Comparison of ENCODE assay signal across 17 mouse cellular contexts in genomic region chr12:32929831-32930513, GRCm38 (mm10). TPM values are rescaled to one million over a fixed set of nuclear protein-coding genes. Genes with fewer than 3 reads are reported as not detected.
DNase-seq lines count a peak whose midpoint lies in the region; ATAC-seq and TF ChIP-seq lines count a peak whose summit lies in the region.
"Had no signal": no experiment of that assay in that cellular context is flagged by ENCODE, and none has a peak within 500 bp of the region (broad histone marks: within the 10 kb centered on the region; RNA-seq: fewer than 3 reads in every experiment).

No protein-coding gene starts in this region.

- 69% methylated on average over 11 of the region's 11 CpGs for WGBS in liver, embryonic 12.5 days (ENCODE audit: insufficient replicate concordance)
- WGBS in small intestine, adult 2 months: 33% methylated on average over 11 of the region's 11 CpGs

- peak; percentile 25; the same call in 1 of the 2 replicates for TF ChIP-seq POLR2A in small intestine, adult 2 months (IDR thresholded peaks at IDR 0.05; ENCODE audit: low read depth, low read length)

- H3K4me3 ChIP-seq in liver, embryonic 12.5 days: no peak overlapping the region
- no peak overlapping the region for H3K4me3 ChIP-seq in small intestine, adult 2 months (ENCODE audit: low read depth, low read length)
- H3K4me3 ChIP-seq: limb, embryonic 12.5 days had no signal

- intact Hi-C loops in gastrocnemius, postnatal 36 days (cut with DNase I): no loop called here

- no peak overlapping the region for H3K27ac ChIP-seq in liver, embryonic 12.5 days
- H3K27ac ChIP-seq in small intestine, adult 2 months (ENCODE audit: insufficient read depth, low read depth, low read length): peak overlapping the region; percentile 54
- H3K27ac ChIP-seq: limb, embryonic 12.5 days; macrophage had no signal

- no peaks in the 10 kb centered on the region for H3K9me3 ChIP-seq in liver, embryonic 12.5 days (replicated peaks)
- H3K9me3 ChIP-seq: G1E; limb, embryonic 12.5 days had no signal

- H3K4me2 ChIP-seq in liver, embryonic 12.5 days: no peak overlapping the region
- H3K4me2 ChIP-seq: heart, embryonic 11.5 days; limb, embryonic 12.5 days had no signal

- DNase-seq in liver: no peak
- DNase-seq in gastrocnemius, postnatal 36 days: peak; percentile 21 to 31
- DNase-seq in kidney, postnatal 10 days: peak; percentile 41
- no peak for DNase-seq in adrenal gland, postnatal 10 days
- DNase-seq: adrenal gland, postnatal 14 days; cerebellum, postnatal 14 days; heart, postnatal 4 days; retina, postnatal 1 day; thymus, adult 2 months had no signal

- ATAC-seq in liver, embryonic 12.5 days: 0 out of 2 replicates have a peak, but pooled peaks have one; percentile 63
- ATAC-seq in megakaryocyte progenitor cell, adult 5-6 weeks (replicated peaks; ENCODE audit: poor library complexity): no peak
- ATAC-seq in CD4-positive, CD25-positive, alpha-beta regulatory T cell, adult 4 months: no peak

- H3K9ac ChIP-seq in liver, embryonic 12.5 days: no peak overlapping the region
- H3K9ac ChIP-seq: limb, embryonic 12.5 days had no signal

- no peak for TF ChIP-seq CTCF in small intestine, adult 2 months (IDR thresholded peaks at IDR 0.05; ENCODE audit: extremely low read depth, insufficient read length, insufficient replicate concordance, low read depth, low read length)

- H3K4me1 ChIP-seq in liver, embryonic 12.5 days: no peaks in the 10 kb centered on the region
- peaks cover 11% of the 10 kb centered on the region for H3K4me1 ChIP-seq in small intestine, adult 2 months (ENCODE audit: control insufficient read depth, insufficient read depth, insufficient read length, low read length)

- H3K27me3 ChIP-seq in liver, embryonic 12.5 days (replicated peaks): no peaks in the 10 kb centered on the region
- no peaks in the 10 kb centered on the region for H3K27me3 ChIP-seq in small intestine, adult 2 months (ENCODE audit: control insufficient read depth, insufficient read depth, low read length)

- H3K36me3 ChIP-seq in liver, embryonic 12.5 days: no peaks in the 10 kb centered on the region
- no peaks in the 10 kb centered on the region for H3K36me3 ChIP-seq in small intestine, adult 2 months (ENCODE audit: control insufficient read depth, insufficient read depth, low read length)
- H3K36me3 ChIP-seq: G1E; limb, embryonic 12.5 days had no signal

RNA-seq across cellular contexts. Expression of gene Sypl, which starts 23.7 kb away (rescaled TPM):
- polyA plus RNA-seq in liver, embryonic 12.5 days (2016; fragmentation: Nextera tagmentation; extraction: Ambion mirVana): 50.5 and 51.2 TPM in 2 replicates
- total RNA-seq in gastrocnemius, postnatal 36 days (2021): 100 to 1,000 TPM; 153 to 169 TPM
- 21.7 and 33.1 TPM in 2 replicates for polyA plus RNA-seq in small intestine, adult 2 months (2012; rRNA removed)
- 187 and 189 TPM in 2 replicates for total RNA-seq in megakaryocyte progenitor cell, adult 5-6 weeks (2015)
- total RNA-seq in megakaryocyte progenitor cell, adult 5-6 weeks (2017): 65.5 and 71.7 TPM in 2 replicates
- 10 to 100 TPM; 69.7 to 85.3 TPM for polyA plus RNA-seq in CD4-positive, CD25-positive, alpha-beta regulatory T cell, adult 4 months (2017; shearing (Covaris generic))
- total RNA-seq in adrenal gland, postnatal 10 days (2021): 10 to 100 TPM; 95.0 to 99.0 TPM

Comparison
In these comparisons a context has a peak if more than half of its experiments do, and no peak if none do; other contexts are left out.
1. DNase-seq: peak in gastrocnemius, postnatal 36 days (2 of 2) and kidney, postnatal 10 days (single experiment); none in liver (single experiment) and adrenal gland, postnatal 10 days (single experiment).